Mouse (Mus musculus) adrenal gland, postnatal 36 days (tissue): Measurements from ENCODE around the gene Med12l. TPM values are rescaled to one million over a fixed set of nuclear protein-coding genes. Genes with fewer than 3 reads are reported as not detected.

Experiments
- DNase-seq, 2 experiments: peaks; one replicate each; pipeline ENCODE4 v3.0.0; 2021; ENCODE audit warnings: mixed read lengths in 1 of 2
- total RNA-seq, 2 experiments: library from RNA; stranded (reverse); gene quantifications; 2 replicates each; pipeline ENCODE4 v1.2.3; 2021

Gene Med12l
- total RNA-seq, 2 experiments from 2014 or later = 12.9 to 13.3 TPM

DNA sequence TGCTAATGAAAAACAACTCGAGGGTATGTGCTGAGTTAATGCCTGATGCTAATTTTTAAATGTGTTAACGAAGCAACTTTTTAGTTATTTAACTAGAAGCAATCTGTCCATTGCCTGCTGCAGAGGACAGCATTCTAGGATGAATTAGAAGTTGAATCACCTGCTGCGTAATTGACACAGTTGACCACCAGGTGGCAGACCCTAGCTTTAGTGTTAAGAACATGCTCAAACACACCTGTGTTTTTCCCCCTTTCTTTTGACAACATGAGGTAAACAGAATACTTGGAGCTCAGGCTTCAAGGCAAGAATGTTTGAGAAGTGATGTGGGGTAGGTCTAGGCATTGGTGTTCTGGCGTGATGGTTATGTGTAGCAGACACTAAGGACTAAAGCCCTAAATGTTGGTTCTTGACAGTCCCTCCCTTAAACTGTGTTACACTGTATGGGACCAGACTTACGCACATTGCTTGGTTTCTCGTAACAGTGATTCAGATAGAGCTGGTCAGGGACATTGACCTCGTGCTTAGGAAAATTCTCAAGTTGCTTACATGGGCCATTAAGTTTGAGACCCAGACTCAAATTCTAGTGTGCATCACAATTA, 315.8 kb downstream of the Med12l start:
- DNase-seq = peak; percentile 58 to 63

- no peak for DNase-seq
Measured at GRCm38 (mm10) chr3:59328526-59328925, 322.9 kb downstream of the Med12l start.

- DNase-seq = no peak
Measured at GRCm38 (mm10) chr3:59341647-59342427, 336.2 kb downstream of the Med12l start.

DNA sequence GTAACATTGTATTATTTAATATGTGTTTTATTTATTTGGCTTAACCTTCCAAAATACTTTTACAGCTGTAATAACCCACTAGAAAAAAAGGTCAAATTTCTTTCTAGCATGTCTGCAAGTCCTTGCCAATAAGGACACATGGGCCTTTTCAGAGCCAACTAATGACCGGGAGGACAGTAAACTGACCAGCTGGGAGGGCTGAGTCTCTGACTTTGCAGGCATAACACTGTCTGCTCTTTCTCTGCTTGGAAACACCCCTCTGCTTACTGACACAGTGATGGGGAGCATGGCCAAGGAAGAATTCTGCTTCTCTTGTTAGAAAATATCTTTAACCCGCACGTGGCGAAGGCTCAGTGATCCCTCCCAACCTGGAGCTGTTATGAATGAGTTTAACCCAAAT, 337.4 kb downstream of the Med12l start:
- DNase-seq = no peak

DNA sequence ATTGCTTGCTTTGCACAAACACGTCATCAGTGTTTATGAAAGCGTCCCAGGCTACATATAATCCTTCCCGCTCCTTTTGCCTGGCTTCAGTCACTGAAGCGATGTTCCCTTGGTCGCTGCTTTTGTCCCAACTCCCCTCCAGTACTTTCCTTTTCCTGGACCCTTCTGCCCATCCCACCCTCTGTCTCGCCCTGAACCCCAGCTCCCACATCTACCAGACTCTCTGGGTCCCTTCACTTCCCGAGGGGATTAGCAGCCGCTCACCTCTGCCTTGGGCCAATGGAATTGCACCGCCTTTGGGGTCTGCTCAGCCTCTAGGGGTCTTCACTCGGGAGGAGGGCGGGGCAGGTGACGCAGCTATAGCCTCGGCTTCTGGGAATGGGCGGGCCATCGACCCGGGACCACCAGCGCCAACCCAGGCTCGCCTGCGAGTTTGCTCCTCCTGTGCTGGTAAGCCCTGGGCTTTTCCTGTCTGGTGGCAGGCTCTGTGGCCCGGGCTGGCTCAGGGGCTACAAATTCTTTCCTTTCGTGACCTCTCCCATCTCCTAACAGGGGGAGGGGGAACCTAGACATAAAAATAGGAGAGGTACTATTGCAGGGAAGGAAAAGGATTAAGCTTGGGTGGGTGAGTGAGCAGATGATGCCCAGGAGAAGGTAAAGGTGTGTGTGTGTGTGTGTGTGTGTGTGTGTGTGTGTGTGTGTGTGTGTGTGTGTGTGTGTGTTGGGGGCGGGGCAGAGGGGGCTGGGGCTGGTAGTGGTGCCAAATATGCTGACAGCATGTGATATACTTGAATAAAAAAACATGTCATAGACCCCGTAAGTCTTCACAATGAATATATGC, 338.7 kb downstream of the Med12l start, which contains the start of gene Igsf10:
Gene Igsf10, minus strand, starts transcription at position 330 of the 841 bp plus-strand sequence.
- peak; percentile 10 to 21 for DNase-seq

DNA sequence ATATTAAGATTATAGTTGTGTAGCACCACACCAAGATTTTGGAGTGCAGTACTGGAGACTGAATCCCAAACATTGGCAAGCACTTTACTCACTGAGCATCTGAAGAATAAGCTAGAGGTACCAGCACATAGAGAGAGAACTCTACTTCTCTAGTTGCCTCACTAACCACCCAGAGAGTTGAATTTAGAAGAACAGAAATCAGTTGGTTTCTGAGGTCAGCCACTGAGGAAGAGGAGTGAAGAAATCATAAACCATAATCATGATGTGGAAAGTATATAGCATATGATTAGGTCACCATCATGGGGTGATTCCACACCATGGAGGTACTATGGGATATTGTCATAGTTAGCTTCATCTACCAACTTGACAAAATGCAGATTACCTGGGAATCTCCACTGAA, 346.1 kb downstream of the Med12l start:
- DNase-seq = no peak

DNA sequence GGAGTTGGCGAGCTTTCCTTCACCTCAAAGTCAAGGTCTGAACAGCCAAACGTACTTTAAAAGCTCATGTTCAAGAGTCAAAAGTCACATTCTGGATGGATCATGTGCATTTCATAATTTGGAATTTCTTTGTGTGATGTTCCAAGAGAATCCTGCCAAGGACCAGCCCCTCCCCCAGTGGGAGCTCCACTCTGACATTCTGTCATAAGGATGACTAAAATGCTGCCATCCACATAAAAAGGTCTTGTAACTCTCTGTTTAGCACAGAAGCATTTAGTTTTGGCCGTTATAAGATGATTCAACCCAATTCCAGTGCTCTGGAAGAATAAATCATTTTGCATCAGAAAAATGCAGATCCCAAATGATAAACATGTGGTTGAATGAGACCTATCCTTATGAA, 348.5 kb downstream of the Med12l start:
- peak; percentile 56 to 64 for DNase-seq

- no peak for DNase-seq
Measured at GRCm38 (mm10) chr3:59360102-59360501, 354.5 kb downstream of the Med12l start.

DNA sequence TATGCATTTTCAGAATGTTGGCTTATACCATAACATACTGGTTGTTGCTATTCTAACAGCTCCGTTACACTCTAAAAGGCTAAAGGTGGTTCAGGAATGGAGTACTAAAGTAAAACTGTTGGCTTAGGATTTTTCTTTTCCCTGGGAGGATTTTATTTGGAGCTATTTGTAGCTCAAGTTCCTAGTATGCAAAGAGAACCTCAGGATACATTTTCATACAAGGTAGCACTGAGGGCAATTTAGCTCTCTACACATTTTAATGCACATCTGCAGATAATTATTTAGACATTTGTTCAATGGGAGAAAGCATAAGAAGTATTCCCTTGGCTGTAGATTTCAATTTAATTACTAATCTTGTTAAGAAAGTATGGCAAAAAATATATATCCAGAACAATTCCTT, 356.3 kb downstream of the Med12l start:
- no peak for DNase-seq

Other genes starting within 250 kb of the Med12l start
- not detected for gene Mindy4b-ps, start 183.5 kb upstream of the Med12l start, total RNA-seq
- gene Clrn1, start 120.5 kb upstream of the Med12l start, total RNA-seq = not detected
- gene Gpr171, start 96.0 kb downstream of the Med12l start, total RNA-seq = under 1 TPM in 1 of 2 experiments, not detected in 1; 0.26 TPM
- 10 to 100 TPM; 18.0 to 19.1 TPM for gene P2ry14, start 147.8 kb downstream of the Med12l start, total RNA-seq
- gene Gpr87, start 189.3 kb downstream of the Med12l start, total RNA-seq = not detected
- gene P2ry13, start 205.1 kb downstream of the Med12l start, total RNA-seq = under 1 TPM; 0.56 to 0.95 TPM